Mouse (Mus musculus) liver, adult 2 months (tissue): ENCODE results near the gene 1110017D15Rik.

Source experiments
- CTCF ChIP-seq: fragments of 200-500 bp; IDR thresholded peaks from 2 replicates; pipeline ENCODE4 v1.5.1; 2011; ENCODE audit warnings: low read depth, low read length, control low read depth
- POLR2A ChIP-seq: fragments of 200-500 bp; IDR thresholded peaks from 2 replicates; pipeline ENCODE4 v1.6.1; 2011; ENCODE audit warnings: low read length, control low read depth; ENCODE audit not compliant: insufficient read depth; ENCODE audit errors: extremely low read depth

DNA sequence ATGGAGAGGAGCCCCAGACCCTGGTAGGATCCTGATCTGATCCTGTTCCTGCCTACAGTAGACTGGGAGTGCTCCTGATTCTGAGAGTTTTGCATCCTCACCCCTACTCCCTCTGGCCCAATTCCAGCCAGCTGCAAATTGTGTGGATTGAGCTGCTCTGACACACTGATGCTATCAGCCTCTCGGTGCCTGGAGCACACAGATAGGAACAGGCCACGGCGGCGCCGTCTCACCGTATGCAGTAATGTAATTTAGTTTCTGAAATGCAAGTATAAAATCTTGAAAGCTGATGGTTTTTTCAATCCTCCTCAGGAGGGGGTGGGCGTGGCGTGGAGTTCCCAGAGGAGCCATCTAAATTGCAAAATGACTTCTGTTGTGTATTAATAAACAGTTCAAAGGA lies 25.0 kb upstream of the 1110017D15Rik start:
- TF ChIP-seq CTCF (no peak), POLR2A (no peak)
